Mouse (Mus musculus) ES-CJ7 (cell line): ENCODE data around the gene Pex7.

Experiments
- DNase-seq: peaks from one replicate; pipeline ENCODE4 v3.0.0; 2011; ENCODE audit warnings: low read depth, low spot score

The Pex7 gene

GRCm38 (mm10) chr10:19811436-19812172 is 95.9 kb downstream of the Pex7 start:
- DNase-seq = peak; percentile 14

GRCm38 (mm10) chr10:19804763-19805162 is 102.7 kb downstream of the Pex7 start:
- DNase-seq = no peak
